Mouse (Mus musculus) midbrain, postnatal 0 days (tissue): Measurements from ENCODE around the gene Ubr2. TPM values are rescaled to one million over a fixed set of nuclear protein-coding genes. Genes with fewer than 3 reads are reported as not detected.

Experiments used
- ATAC-seq: fragments of 200-750 bp; cut with Nextera tagmentation; 2 replicates; pipeline ENCODE4 v1.8.0; 2017; ENCODE audit warnings: moderate number of reproducible peaks, mild to moderate bottlenecking, moderate TSS enrichment, moderate library complexity; ENCODE audit not compliant: low FRiP score
- DNase-seq: peaks from one replicate; pipeline ENCODE4 v3.0.0-alpha.2; 2015; ENCODE audit warnings: low spot score
- H3K27ac ChIP-seq: fragments of 300-500 bp; sonication (generic); 2 replicates; pipeline ENCODE4 v1.5.1; 2014; ENCODE audit warnings: low read depth, mild to moderate bottlenecking, low read length, mixed read lengths
- H3K27me3 ChIP-seq: fragments of 300-500 bp; sonication (generic); 2 replicates; pipeline ENCODE4 v1.6.1; 2014; ENCODE audit warnings: low read length, control low read depth, mixed read lengths; ENCODE audit not compliant: insufficient read depth
- H3K36me3 ChIP-seq: fragments of 300-500 bp; sonication (generic); 2 replicates; pipeline ENCODE4 v1.6.1; 2014; ENCODE audit warnings: low read length, control low read depth, mixed read lengths; ENCODE audit not compliant: insufficient read depth
- H3K4me1 ChIP-seq: fragments of 300-500 bp; sonication (generic); 2 replicates; pipeline ENCODE4 v1.6.1; 2014; ENCODE audit warnings: mild to moderate bottlenecking, control low read depth, antibody characterized with exemption, low read length, mixed read lengths; ENCODE audit not compliant: insufficient read depth
- H3K4me2 ChIP-seq: fragments of 300-500 bp; sonication (generic); 2 replicates; pipeline ENCODE4 v1.6.1; 2014; ENCODE audit warnings: low read depth, mild to moderate bottlenecking, low read length, mixed read lengths; ENCODE audit not compliant: poor library complexity, severe bottlenecking
- H3K4me3 ChIP-seq: fragments of 300-500 bp; sonication (generic); 2 replicates; pipeline ENCODE4 v1.5.1; 2014; ENCODE audit warnings: low read depth, mild to moderate bottlenecking, low read length, moderate library complexity
- H3K9ac ChIP-seq: fragments of 300-500 bp; sonication (generic); replicated peaks from 2 replicates; pipeline ENCODE4 v1.6.1; 2014; ENCODE audit warnings: mild to moderate bottlenecking, low read length, moderate library complexity, mixed read lengths; ENCODE audit not compliant: poor library complexity, severe bottlenecking
- H3K9me3 ChIP-seq: fragments of 300-500 bp; sonication (generic); 2 replicates; pipeline ENCODE4 v1.6.1; 2016; ENCODE audit warnings: low read length, control low read depth
- CTCF ChIP-seq: IDR thresholded peaks from 2 replicates; pipeline ENCODE4 v1.5.1; 2016; ENCODE audit warnings: antibody characterized with exemption, mild to moderate bottlenecking
- WGBS: fragments of 180-500 bp; shearing (Covaris S2); extraction: QIAGEN DNeasy Blood & Tissue Kit; methylation state at CpG from one replicate; pipeline ENCODE4 v1.1.7; 2014; 5-methylcytosine and 5-hydroxymethylcytosine counted together
- polyA plus RNA-seq: library from polyadenylated mRNA; unstranded; fragments of >200 nt; fragmentation: Nextera tagmentation; extraction: Ambion mirVana; gene quantifications from 2 replicates; pipeline ENCODE4 v1.2.1, GENCODE M21; 2015
- total RNA-seq: library from RNA; depleted of rRNA; stranded (reverse); fragments of >200 nt; gene quantifications from 2 replicates; pipeline ENCODE4 v1.2.3, GENCODE M21; 2014

The Ubr2 gene
- total and polyA plus RNA-seq, 2 experiments from 2014 or later = 9.8 to 26.0 TPM

DNA sequence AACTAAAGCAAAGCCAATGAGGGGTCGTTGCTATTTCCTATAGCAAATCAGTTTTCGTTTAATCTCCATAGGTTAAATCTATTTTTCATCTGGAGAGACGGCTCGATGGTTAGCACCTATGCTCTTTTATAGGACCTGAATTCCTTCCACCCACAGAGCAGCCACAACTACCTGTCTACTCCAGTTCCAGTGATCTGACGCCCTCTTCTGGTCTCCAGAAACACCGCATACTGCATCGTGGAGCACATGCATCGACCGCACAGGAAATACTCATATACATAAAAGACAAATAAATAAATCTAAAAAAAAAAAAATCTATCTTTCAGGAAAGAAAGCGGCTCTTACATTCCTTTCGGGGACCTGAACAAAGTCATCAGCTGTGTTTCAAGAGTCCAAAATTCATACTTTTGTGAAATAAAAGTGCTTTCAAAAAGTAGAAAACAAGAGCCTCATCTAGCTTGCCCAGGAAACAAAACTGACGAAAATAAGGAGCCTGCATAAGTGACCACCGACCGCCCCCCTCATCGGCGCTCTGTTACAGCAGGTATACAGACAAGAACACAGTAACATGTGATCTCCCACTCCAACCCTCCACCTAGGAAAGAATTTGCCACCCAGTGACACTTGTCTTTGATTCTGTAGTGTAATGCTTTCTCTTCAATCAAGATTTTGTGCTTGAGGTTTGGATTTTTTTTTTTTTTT is 121.7 kb downstream of the Ubr2 start:
- Histone ChIP-seq H3K4me3 (peak overlapping the region; percentile 62), H3K27ac (peak overlapping the region; percentile 95), H3K4me2 (peak overlapping the region; percentile 74), H3K9me3 (no peaks in the 10 kb centered on the region), H3K36me3 (peaks cover 3% of the 10 kb centered on the region; the same call in 1 of the 2 replicates), H3K4me1 (peaks cover 16% of the 10 kb centered on the region), H3K27me3 (no peaks in the 10 kb centered on the region), H3K9ac (peak overlapping the region; percentile 88)
- WGBS = 35% methylated on average over 16 of the region's 16 CpGs
- peak; percentile 73 for TF ChIP-seq CTCF
- DNase-seq (peak; percentile 73), ATAC-seq (no peak)

DNA sequence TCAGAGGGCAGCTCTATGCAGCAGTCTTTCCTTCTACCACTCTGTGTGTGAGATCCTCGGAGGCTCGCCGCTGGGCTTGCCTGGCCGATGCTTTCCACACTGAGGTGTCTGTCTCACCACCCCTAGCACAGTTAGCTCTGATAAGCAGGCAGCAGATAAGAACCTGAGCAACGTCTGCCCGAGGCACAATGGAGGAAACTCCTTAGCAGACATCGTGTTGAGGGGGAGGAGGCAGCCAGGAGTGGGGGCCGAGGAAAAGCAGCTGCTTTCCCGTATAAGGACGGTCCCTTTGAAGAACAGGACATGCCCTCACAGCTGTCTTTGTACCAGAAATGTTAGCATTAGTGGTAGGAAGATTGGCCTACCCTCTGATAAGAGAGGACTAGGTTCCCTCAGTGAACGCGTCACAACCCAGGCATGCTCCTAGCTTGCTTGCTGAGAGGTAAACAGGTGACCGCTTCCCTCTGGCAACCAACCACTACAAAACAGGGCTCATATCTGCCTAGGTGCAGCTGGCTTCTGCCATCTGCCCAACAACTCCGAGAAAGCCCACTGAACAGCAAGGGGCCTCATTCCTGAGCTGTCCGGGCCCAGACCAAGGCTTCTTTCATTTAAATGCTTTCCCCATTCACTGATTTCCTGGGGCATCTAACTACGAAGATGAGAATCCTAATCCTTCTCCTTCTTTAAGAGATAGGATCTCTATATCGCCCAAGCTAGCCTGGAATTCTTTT is 124.3 kb downstream of the Ubr2 start:
- no peaks in the 10 kb centered on the region for H3K4me1 ChIP-seq
- no peak overlapping the region for H3K27ac ChIP-seq
- no peaks in the 10 kb centered on the region for H3K36me3 ChIP-seq
- TF ChIP-seq CTCF = no peak
- H3K27me3 ChIP-seq = no peaks in the 10 kb centered on the region
- no peak overlapping the region; the same call in 1 of the 2 replicates for H3K9ac ChIP-seq
- no peak overlapping the region for H3K4me2 ChIP-seq
- no peak overlapping the region for H3K4me3 ChIP-seq
- no peaks in the 10 kb centered on the region for H3K9me3 ChIP-seq
- 58% methylated on average over 17 of the region's 17 CpGs for WGBS
- no peak for ATAC-seq
- no peak for DNase-seq

DNA sequence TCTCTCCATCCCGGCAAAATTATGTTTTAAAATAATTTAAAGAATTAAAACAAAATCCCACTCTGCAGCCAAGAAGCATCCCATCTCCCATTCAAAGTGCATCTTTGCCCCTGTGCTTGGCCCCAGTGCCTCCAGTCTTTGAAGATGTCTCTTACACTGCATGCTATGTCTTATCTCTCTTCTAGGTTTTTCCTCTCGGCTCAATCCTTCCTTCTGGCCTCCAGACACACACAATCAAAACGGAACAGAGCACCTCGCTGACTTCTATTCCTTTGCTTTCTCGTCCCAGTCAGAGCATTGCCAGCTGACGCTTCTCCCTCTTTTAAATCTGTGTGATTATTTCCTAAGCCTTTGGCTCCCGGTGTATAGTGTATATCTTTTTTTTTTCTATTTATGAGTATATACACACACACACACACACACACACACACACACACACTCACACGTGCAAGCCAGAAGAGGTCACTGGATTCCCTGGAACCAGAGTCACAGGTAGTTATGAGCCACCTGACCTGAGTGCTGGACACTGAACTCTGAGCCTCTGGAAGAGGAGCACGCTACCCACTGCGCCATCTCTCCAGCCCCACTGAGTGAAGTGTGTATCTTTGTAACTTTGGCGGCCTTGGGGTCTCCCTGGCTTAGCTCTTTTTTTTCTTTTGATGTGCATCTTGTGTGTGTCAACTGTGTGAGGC is 125.0 kb downstream of the Ubr2 start:
- Histone ChIP-seq H3K4me3 (no peak overlapping the region), H3K36me3 (no peaks in the 10 kb centered on the region), H3K27me3 (no peaks in the 10 kb centered on the region), H3K27ac (no peak overlapping the region), H3K4me1 (no peaks in the 10 kb centered on the region), H3K9me3 (no peaks in the 10 kb centered on the region), H3K4me2 (no peak overlapping the region), H3K9ac (no peak overlapping the region; the same call in 1 of the 2 replicates)
- DNase-seq (no peak), ATAC-seq (no peak)
- WGBS = 76% methylated on average over 11 of the region's 11 CpGs
- no peak for TF ChIP-seq CTCF

DNA sequence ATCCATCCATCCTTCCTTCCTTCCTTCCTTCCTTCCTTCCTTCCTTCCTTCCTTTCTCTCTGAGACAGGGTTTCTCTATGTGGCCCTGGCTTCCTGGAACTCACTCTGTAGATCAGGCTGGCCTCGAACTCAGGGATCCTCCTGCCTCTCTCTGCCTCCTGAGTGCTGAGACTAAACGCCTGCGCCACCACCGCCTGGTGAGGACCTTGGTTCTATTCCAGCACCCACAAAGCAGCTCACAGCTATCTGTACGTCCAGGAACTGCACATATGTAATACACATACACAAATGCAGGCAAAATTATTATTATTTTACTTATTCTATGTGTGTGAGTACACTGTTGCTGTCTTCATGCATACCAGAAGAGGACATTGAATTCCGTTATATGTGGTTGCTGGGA is 125.6 kb downstream of the Ubr2 start:
- TF ChIP-seq CTCF = no peak
- no peak overlapping the region for H3K9ac ChIP-seq
- no peak overlapping the region for H3K27ac ChIP-seq
- H3K27me3 ChIP-seq = no peaks in the 10 kb centered on the region
- H3K9me3 ChIP-seq = no peaks in the 10 kb centered on the region
- no peak for ATAC-seq
- no peak for DNase-seq
- no peaks in the 10 kb centered on the region for H3K36me3 ChIP-seq
- no peak overlapping the region for H3K4me3 ChIP-seq
- H3K4me2 ChIP-seq = no peak overlapping the region
- 97% methylated on average over 6 of the region's 6 CpGs for WGBS
- H3K4me1 ChIP-seq = no peaks in the 10 kb centered on the region

DNA sequence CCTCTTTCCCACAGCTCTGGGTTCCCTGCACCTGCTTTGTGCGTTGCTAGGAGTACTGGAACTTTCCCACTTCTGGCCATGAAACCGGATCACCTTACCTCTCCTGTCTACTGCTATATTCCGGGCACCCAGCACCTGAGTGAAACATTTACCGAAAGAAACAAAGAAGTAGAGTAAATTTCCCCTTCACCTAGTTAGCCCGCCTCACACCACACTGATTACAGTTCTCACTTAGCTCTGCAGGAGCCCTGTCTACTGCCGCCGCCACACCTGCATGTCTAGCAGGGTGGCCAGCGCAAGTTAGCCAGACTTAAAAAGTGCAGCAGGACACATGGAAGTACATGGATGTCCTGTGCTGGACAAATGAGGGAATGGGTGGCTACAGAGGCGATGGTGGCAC is 127.2 kb downstream of the Ubr2 start:
- no peaks in the 10 kb centered on the region for H3K4me1 ChIP-seq
- TF ChIP-seq CTCF = no peak
- no peak overlapping the region for H3K27ac ChIP-seq
- no peak overlapping the region for H3K4me3 ChIP-seq
- 93% methylated on average over 9 of the region's 9 CpGs for WGBS
- ATAC-seq = no peak
- H3K9ac ChIP-seq = no peak overlapping the region
- no peak for DNase-seq
- H3K4me2 ChIP-seq = no peak overlapping the region
- no peaks in the 10 kb centered on the region for H3K9me3 ChIP-seq
- no peaks in the 10 kb centered on the region for H3K27me3 ChIP-seq
- no peaks in the 10 kb centered on the region for H3K36me3 ChIP-seq

DNA sequence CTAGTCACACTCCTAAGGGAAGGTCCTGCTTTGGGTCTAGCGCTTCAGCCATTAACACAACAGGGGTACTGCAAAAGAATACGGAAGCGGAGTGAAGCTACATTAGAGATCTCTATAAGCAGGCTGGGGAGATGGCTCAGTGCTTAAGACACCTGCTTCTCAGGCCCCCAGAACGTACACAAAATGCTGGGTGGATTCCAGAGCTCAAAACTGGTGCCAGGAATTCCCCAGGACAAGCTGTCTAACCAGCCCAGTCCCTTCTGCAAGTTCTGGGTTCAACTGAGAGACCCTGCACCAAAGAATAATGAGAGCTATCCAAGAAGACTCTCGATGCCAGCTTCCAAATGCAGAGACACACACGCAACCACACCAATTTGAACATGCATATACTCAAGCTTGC is 128.6 kb downstream of the Ubr2 start:
- no peaks in the 10 kb centered on the region for H3K36me3 ChIP-seq
- H3K4me3 ChIP-seq = no peak overlapping the region
- H3K27me3 ChIP-seq = no peaks in the 10 kb centered on the region
- TF ChIP-seq CTCF = no peak
- no peaks in the 10 kb centered on the region for H3K9me3 ChIP-seq
- no peak overlapping the region for H3K4me2 ChIP-seq
- no peak overlapping the region for H3K9ac ChIP-seq
- 87% methylated on average over 6 of the region's 6 CpGs for WGBS
- H3K27ac ChIP-seq = no peak overlapping the region
- ATAC-seq = no peak
- no peak for DNase-seq
- H3K4me1 ChIP-seq = no peaks in the 10 kb centered on the region
